In genomic region chr5:53355069-53355468, GRCm38 (mm10) we compare ENCODE assay signal across 8 mouse cellular contexts.
A peak's percentile ranks its signal among the peaks of the same experiment; 100 is the strongest.
DNase-seq lines count a peak whose midpoint lies in the region; ATAC-seq and TF ChIP-seq lines count a peak whose summit lies in the region.

No protein-coding gene starts in this region.

- intact Hi-C loops in left cerebral cortex, postnatal 14 days (cut with DNase I), result loop anchor here (2.0 to 10.0 kb wide), 3 partner anchors 236 to 320 kb away; no protein-coding TSS in a partner anchor

- no peak overlapping the region for H3K9ac ChIP-seq in intestine, embryonic 15.5 days

- no peaks in the 10 kb centered on the region for H3K27me3 ChIP-seq in intestine, embryonic 15.5 days (replicated peaks)

- H3K4me2 ChIP-seq in intestine, embryonic 15.5 days (replicated peaks), result no peak overlapping the region

- no peaks in the 10 kb centered on the region for H3K36me3 ChIP-seq in intestine, embryonic 15.5 days

- no peak for TF ChIP-seq POLR2A in cortical plate, adult 2 months (IDR thresholded peaks at IDR 0.05; ENCODE audit: extremely low read depth, insufficient read depth, low read length)

- TF ChIP-seq CTCF in cortical plate, adult 2 months (IDR thresholded peaks at IDR 0.05; ENCODE audit: extremely low read depth, insufficient read depth, low read length), result peak; percentile 94

- H3K27ac ChIP-seq in cortical plate, adult 2 months (ENCODE audit: insufficient read depth, low read length), result no peak overlapping the region
- H3K27ac ChIP-seq in intestine, embryonic 15.5 days, result no peak overlapping the region

- peak; percentile 91 for ATAC-seq in activated CD4-positive, CD25-positive, alpha-beta regulatory T cell, adult 4 months
- ATAC-seq in intestine, embryonic 15.5 days, result peak; percentile 84
- peak; percentile 92 for ATAC-seq in megakaryocyte-erythroid progenitor cell, adult 5-6 weeks (replicated peaks; ENCODE audit: low FRiP score, low TSS enrichment, poor library complexity, severe bottlenecking)

- no peaks in the 10 kb centered on the region for H3K9me3 ChIP-seq in intestine, embryonic 15.5 days

- H3K4me1 ChIP-seq in cortical plate, adult 2 months (ENCODE audit: control insufficient read depth, insufficient read depth, low read length), result no peaks in the 10 kb centered on the region
- 0 out of 2 replicates have a peak, but pooled peaks cover 6% of the 10 kb centered on the region for H3K4me1 ChIP-seq in intestine, embryonic 15.5 days (replicated peaks)

- WGBS in intestine, embryonic 15.5 days, result under 1% methylated on average over 6 of the region's 6 CpGs

- peak; percentile 77 for DNase-seq in gastrocnemius, postnatal 25 days
- DNase-seq in left cerebral cortex, postnatal 14 days (ENCODE audit: low spot score in 2 of 2), result peak; percentile 79 to 85
- peak; percentile 78 for DNase-seq in right cerebral cortex, postnatal 14 days
- peak; percentile 79 for DNase-seq in urinary bladder, postnatal 14 days (ENCODE audit: low spot score)

- H3K4me3 ChIP-seq in cortical plate, adult 2 months (ENCODE audit: insufficient read depth, low read length), result no peak overlapping the region
- no peak overlapping the region for H3K4me3 ChIP-seq in intestine, embryonic 15.5 days (replicated peaks)
